Mouse (Mus musculus): ENCODE measurements at regions not wholly inside any gene's neighbourhood (a gene's known extent, or its start where the extent isn't known, plus 50 kb on each side); places are given as distances from the start of the nearest gene placed in this dataset.
A peak's percentile ranks its signal among the peaks of the same experiment; 100 is the strongest.

GRCm38 (mm10) chr14:123219590-123219989, 235.8 kb upstream of the Tmtc4 start:
- intact Hi-C loops (cut with DNase I), result no loop called here
- no peak for DNase-seq

- no peak for DNase-seq
- intact Hi-C loops (cut with DNase I), result no loop called here
Measured at GRCm38 (mm10) chr14:123210241-123210640, 226.4 kb upstream of the Tmtc4 start.

- intact Hi-C loops (cut with DNase I), result no loop called here
- DNase-seq, result no peak
Measured at GRCm38 (mm10) chr14:123202848-123203247, 219.0 kb upstream of the Tmtc4 start.

- peak; percentile 4 for DNase-seq
- intact Hi-C loops (cut with DNase I), result no loop called here
Measured at GRCm38 (mm10) chr14:123202313-123202712, 218.5 kb upstream of the Tmtc4 start.

- peak; percentile 92 for DNase-seq
- intact Hi-C loops (cut with DNase I), result no loop called here
Measured at GRCm38 (mm10) chr14:123201426-123202274, 217.8 kb upstream of the Tmtc4 start.

- no peak for DNase-seq
- intact Hi-C loops (cut with DNase I), result no loop called here
Measured at GRCm38 (mm10) chr14:123199111-123199510, 215.3 kb upstream of the Tmtc4 start.

- intact Hi-C loops (cut with DNase I), result no loop called here
- no peak for DNase-seq
Measured at GRCm38 (mm10) chr14:123192574-123192973, 208.7 kb upstream of the Tmtc4 start.

- intact Hi-C loops (cut with DNase I), result no loop called here
- no peak for DNase-seq
Measured at GRCm38 (mm10) chr14:123190729-123191128, 206.9 kb upstream of the Tmtc4 start.

GRCm38 (mm10) chr14:123187270-123188058, 203.6 kb upstream of the Tmtc4 start:
- peak; percentile 10 for DNase-seq
- intact Hi-C loops (cut with DNase I), result no loop called here

- peak; percentile 27 for DNase-seq
- intact Hi-C loops (cut with DNase I), result no loop called here
Measured at GRCm38 (mm10) chr14:123173183-123173582, 189.3 kb upstream of the Tmtc4 start.

- DNase-seq, result no peak
- intact Hi-C loops (cut with DNase I), result no loop called here
Measured at GRCm38 (mm10) chr14:123171865-123172264, 188.0 kb upstream of the Tmtc4 start.

GRCm38 (mm10) chr14:123163842-123164241, 180.0 kb upstream of the Tmtc4 start:
- no peak for DNase-seq
- intact Hi-C loops (cut with DNase I), result no loop called here

GRCm38 (mm10) chr14:123143489-123144046, 159.7 kb upstream of the Tmtc4 start:
- intact Hi-C loops (cut with DNase I), result no loop called here
- no peak for DNase-seq

GRCm38 (mm10) chr14:123138743-123139705, 155.2 kb upstream of the Tmtc4 start:
- DNase-seq, result peak; percentile 13
- intact Hi-C loops (cut with DNase I), result no loop called here

GRCm38 (mm10) chr14:123133979-123134378, 150.1 kb upstream of the Tmtc4 start:
- intact Hi-C loops (cut with DNase I), result no loop called here
- DNase-seq, result no peak

- no peak for DNase-seq
- intact Hi-C loops (cut with DNase I), result no loop called here
Measured at GRCm38 (mm10) chr14:123120361-123120760, 136.5 kb upstream of the Tmtc4 start.

- DNase-seq, result no peak
- intact Hi-C loops (cut with DNase I), result no loop called here
Measured at GRCm38 (mm10) chr14:123116337-123116736, 132.5 kb upstream of the Tmtc4 start.

GRCm38 (mm10) chr14:123110533-123110932, 126.7 kb upstream of the Tmtc4 start:
- no peak for DNase-seq
- intact Hi-C loops (cut with DNase I), result no loop called here

- no peak for DNase-seq
- intact Hi-C loops (cut with DNase I), result no loop called here
Measured at GRCm38 (mm10) chr14:123100371-123100770, 116.5 kb upstream of the Tmtc4 start.

GRCm38 (mm10) chr14:123096086-123096485, 112.3 kb upstream of the Tmtc4 start:
- intact Hi-C loops (cut with DNase I), result no loop called here
- DNase-seq, result no peak

All from left cerebral cortex, postnatal 4 days (tissue).